Mouse (Mus musculus): Measurements from ENCODE around the gene Phf2.
A peak's percentile ranks its signal among the peaks of the same experiment; 100 is the strongest.

DNA sequence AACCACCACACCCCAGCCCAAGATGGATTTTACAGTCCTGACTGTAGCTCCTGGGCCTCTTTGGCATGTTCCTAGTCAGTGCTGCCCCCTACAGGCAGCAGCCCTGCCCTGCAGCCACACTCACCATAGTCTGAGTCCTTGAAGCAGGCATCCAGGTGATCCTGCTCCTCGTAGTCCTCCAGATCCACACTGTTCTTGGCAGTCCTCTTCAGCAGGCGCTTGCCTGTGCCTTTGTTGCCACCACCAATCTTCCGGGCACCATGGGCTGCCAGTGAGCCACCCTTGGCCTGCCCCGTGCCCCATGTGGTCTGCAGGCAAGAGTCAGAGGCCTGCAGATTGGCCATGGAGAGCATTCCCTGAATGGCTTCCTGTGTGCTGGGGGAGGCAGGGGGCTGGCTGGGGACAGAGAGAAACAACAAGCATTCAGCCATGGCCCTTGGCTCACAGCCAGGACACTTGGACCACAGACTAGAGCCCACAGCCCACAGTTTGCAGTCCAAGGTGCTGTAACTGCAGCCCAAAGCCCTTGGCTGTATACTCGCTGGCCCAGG lies 63.4 kb downstream of the Phf2 start:
- TF ChIP-seq CTCF (IDR thresholded peaks at IDR 0.05; ENCODE audit: borderline replicate concordance, insufficient read depth, low read length) (peak; percentile 97), POLR2A (IDR thresholded peaks at IDR 0.05; ENCODE audit: low read depth, low read length) (no peak)

Measured in embryonic fibroblast, embryonic 13.5 days (primary cell).